Mouse (Mus musculus) forebrain, embryonic 16.5 days (tissue): ENCODE measurements around the gene Pik3ip1. TPM values are rescaled to one million over a fixed set of nuclear protein-coding genes. Genes with fewer than 3 reads are reported as not detected.

ENCODE experiments used
- ATAC-seq: fragments of 200-750 bp; cut with Nextera tagmentation; 2 replicates; pipeline ENCODE4 v1.8.0; 2017; ENCODE audit warnings: mild to moderate bottlenecking, moderate library complexity
- H3K27ac ChIP-seq: fragments of 300-500 bp; sonication (generic); 2 replicates; pipeline ENCODE4 v1.5.1; 2014; ENCODE audit warnings: low read length, control low read depth
- H3K27me3 ChIP-seq: fragments of 300-500 bp; sonication (generic); replicated peaks from 2 replicates; pipeline ENCODE4 v1.6.1; 2014; ENCODE audit warnings: low read length; ENCODE audit not compliant: control insufficient read depth, insufficient read depth
- H3K36me3 ChIP-seq: fragments of 300-500 bp; sonication (generic); 2 replicates; pipeline ENCODE4 v1.6.1; 2014; ENCODE audit not compliant: control insufficient read depth, insufficient read depth
- H3K4me1 ChIP-seq: fragments of 300-500 bp; sonication (generic); replicated peaks from 2 replicates; pipeline ENCODE4 v1.6.1; 2014; ENCODE audit warnings: low read length; ENCODE audit not compliant: control insufficient read depth, insufficient read depth
- H3K4me2 ChIP-seq: fragments of 300-500 bp; sonication (generic); 2 replicates; pipeline ENCODE4 v1.6.1; 2014; ENCODE audit warnings: mild to moderate bottlenecking, low read length, control low read depth
- H3K4me3 ChIP-seq: fragments of 300-500 bp; sonication (generic); replicated peaks from 2 replicates; pipeline ENCODE4 v1.5.1; 2014; ENCODE audit warnings: mild to moderate bottlenecking, low read length, control low read depth
- H3K9ac ChIP-seq: fragments of 300-500 bp; sonication (generic); replicated peaks from 2 replicates; pipeline ENCODE4 v1.6.1; 2014; ENCODE audit warnings: low read depth, low read length, control low read depth
- H3K9me3 ChIP-seq: fragments of 300-500 bp; sonication (generic); 2 replicates; pipeline ENCODE4 v1.6.1; 2016; ENCODE audit warnings: low read length; ENCODE audit not compliant: control insufficient read depth
- WGBS: fragments of 180-500 bp; shearing (Covaris S2); extraction: QIAGEN DNeasy Blood & Tissue Kit; methylation state at CpG from one replicate; pipeline ENCODE4 v1.1.7; 2014; 5-methylcytosine and 5-hydroxymethylcytosine counted together
- polyA plus RNA-seq: library from polyadenylated mRNA; unstranded; fragments of >200 nt; fragmentation: Nextera tagmentation; extraction: Ambion mirVana; gene quantifications from 2 replicates; pipeline ENCODE4 v1.2.1, GENCODE M21; 2015

The Pik3ip1 gene
- 36.1 and 41.8 TPM in 2 replicates for polyA plus RNA-seq

DNA sequence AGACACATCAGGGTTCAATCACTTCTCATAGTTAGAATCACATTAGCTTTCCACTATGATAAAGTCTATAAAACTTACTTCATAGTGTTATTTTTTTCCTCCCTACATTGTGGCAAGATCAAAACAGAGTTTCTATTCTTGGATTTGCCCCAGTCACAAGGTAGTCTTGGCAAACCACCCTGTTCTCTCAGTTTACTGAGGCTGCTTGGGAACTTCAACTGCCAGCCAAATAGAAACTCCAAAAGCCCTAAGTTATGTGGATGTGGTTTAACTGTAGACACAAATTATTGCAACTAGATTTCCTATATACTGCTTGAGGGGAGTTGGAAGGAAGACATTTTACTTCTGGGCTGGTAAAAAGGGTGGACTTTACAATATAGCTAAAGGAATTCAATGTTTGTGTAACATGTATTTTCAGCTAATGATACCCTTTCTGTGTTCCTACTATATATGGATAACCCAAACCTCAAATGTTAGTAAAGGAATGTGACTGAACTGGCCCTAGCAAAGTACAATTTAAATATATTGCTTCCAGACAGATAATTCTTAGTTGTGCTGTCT lies at the start of gene Pik3ip1:
Gene Pik3ip1 (plus strand): TSS at position 511 of the 561 bp plus-strand sequence.
- Histone ChIP-seq H3K4me1 (peaks cover 15% of the 10 kb centered on the region), H3K27me3 (no peaks in the 10 kb centered on the region), H3K4me3 (peak within 1 kb of the TSS; percentile 59), H3K4me2 (peak within 1 kb of the TSS; percentile 99), H3K27ac (peak within 1 kb of the TSS; percentile 84), H3K9me3 (no peaks in the 10 kb centered on the region), H3K9ac (peak within 1 kb of the TSS; percentile 70), H3K36me3 (peaks cover 7% of the 10 kb centered on the region; the same call in 1 of the 2 replicates)
- no peak for ATAC-seq

DNA sequence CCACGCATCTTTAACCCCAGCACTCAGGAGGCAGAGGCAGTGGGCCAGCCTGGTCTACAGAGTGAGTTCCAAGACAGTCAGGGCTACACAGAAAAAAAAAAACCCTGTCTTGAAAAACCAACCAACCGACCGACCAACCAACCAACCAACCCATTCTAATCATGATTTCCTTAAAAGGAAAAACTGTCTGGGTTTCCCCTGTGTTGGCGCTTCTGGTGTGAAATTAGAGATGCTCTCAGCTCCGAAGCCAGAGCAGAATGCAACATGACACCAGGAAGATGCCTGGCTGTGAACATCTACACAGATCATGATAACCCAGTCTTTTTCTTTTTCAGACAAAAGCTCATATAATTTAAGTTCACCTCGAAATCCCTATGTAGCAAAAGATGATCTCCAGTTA lies 47.3 kb upstream of the Pik3ip1 start:
- Histone ChIP-seq H3K4me2 (no peak overlapping the region), H3K4me3 (no peak overlapping the region), H3K9ac (no peak overlapping the region), H3K27me3 (no peaks in the 10 kb centered on the region), H3K27ac (no peak overlapping the region), H3K9me3 (no peaks in the 10 kb centered on the region), H3K36me3 (no peaks in the 10 kb centered on the region), H3K4me1 (peaks cover 4% of the 10 kb centered on the region)
- no peak for ATAC-seq
- 89% methylated on average over 6 of the region's 6 CpGs for WGBS

DNA sequence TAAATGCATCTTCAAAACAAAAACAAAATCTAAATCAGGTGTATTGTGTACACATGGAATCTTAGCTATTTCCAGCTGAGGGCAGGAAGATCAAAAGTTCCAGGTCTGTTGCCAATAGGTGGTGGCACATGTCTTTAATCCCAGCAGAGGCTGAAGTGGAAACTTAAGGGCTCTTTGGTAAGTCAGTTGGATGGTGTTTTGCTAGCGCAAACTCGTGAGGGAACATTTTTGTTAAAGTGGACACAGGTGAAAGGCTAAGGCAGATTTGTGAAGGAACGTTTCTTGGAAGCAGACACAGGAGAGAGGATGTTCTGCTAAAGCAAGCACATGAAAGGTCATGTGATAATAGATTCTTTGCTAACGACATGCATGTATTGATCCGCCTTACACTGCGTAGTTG lies 46.6 kb upstream of the Pik3ip1 start:
- no peaks in the 10 kb centered on the region for H3K9me3 ChIP-seq
- 94% methylated on average over 6 of the region's 6 CpGs for WGBS
- H3K36me3 ChIP-seq, result no peaks in the 10 kb centered on the region
- ATAC-seq, result no peak
- peaks cover 9% of the 10 kb centered on the region for H3K4me1 ChIP-seq
- H3K4me3 ChIP-seq, result no peak overlapping the region
- no peak overlapping the region for H3K4me2 ChIP-seq
- no peak overlapping the region for H3K27ac ChIP-seq
- no peaks in the 10 kb centered on the region for H3K27me3 ChIP-seq
- no peak overlapping the region for H3K9ac ChIP-seq

DNA sequence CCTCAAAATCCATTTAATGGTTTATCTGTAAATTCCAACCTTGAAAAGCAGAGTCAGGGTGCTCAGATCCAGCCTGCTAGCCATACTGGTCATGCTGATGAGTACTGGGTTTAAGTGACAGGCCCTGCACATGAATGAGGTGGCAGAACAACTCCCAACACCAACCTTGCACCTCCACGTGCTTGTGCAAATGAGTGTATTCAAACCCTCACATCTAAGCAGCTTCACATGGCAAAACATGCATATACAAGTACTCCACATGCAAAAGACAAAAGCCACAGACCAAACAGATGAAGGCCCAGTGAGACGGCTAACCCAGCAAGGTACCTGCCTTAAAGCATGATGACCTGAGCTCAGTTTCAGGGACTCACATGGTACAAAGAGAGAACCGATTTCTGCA lies 44.3 kb upstream of the Pik3ip1 start:
- H3K9ac ChIP-seq, result no peak overlapping the region
- H3K27me3 ChIP-seq, result no peaks in the 10 kb centered on the region
- no peak for ATAC-seq
- H3K9me3 ChIP-seq, result no peaks in the 10 kb centered on the region
- no peaks in the 10 kb centered on the region for H3K36me3 ChIP-seq
- no peak overlapping the region for H3K27ac ChIP-seq
- WGBS, result 91% methylated on average over 3 of the region's 3 CpGs
- H3K4me2 ChIP-seq, result no peak overlapping the region
- no peak overlapping the region for H3K4me3 ChIP-seq
- peaks cover 9% of the 10 kb centered on the region for H3K4me1 ChIP-seq

DNA sequence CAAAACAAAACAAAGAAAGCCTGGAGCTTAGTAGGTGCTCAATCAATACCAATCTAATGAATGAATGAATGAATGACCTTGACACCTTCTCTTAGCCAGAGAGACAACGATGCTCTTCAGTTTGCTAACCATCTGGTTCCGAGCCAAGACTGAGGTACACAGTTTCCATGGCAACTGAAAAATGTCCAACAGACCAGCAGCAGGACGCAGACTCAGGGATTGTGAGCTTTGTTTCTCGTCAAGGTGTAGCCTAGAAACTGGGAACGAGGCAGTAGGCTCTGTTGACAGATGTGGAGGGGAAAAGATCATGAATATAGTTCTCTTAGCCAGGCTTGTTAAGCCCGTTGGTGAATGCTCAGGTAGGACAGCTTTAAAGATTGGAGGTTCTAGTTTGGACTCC lies 43.1 kb upstream of the Pik3ip1 start:
- no peaks in the 10 kb centered on the region for H3K9me3 ChIP-seq
- no peak overlapping the region for H3K9ac ChIP-seq
- no peak overlapping the region for H3K27ac ChIP-seq
- peaks cover 13% of the 10 kb centered on the region for H3K4me1 ChIP-seq
- H3K27me3 ChIP-seq, result no peaks in the 10 kb centered on the region
- no peak overlapping the region for H3K4me3 ChIP-seq
- ATAC-seq, result no peak
- no peak overlapping the region for H3K4me2 ChIP-seq
- 17% methylated on average over 6 of the region's 6 CpGs for WGBS
- H3K36me3 ChIP-seq, result no peaks in the 10 kb centered on the region

DNA sequence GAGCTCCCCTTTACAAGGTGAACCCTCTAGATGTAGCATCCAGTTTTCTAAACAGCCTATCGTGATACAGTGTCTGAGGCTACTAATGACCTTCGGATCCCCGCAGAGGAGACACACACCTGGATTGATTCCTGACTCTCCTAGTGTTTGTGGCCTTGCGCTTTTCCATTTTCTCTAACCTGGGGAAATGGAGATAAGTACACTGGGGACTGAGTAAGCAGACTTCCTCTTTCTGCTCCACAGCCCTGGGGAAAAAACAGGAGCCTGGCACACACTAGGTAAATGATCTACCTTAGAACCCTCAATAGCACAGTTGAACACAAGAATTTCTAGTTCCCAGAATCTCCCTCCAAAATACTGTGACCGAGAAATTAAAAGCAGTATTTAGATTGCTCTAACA lies 42.3 kb upstream of the Pik3ip1 start:
- no peak overlapping the region for H3K27ac ChIP-seq
- no peaks in the 10 kb centered on the region for H3K36me3 ChIP-seq
- ATAC-seq, result no peak
- H3K4me3 ChIP-seq, result no peak overlapping the region
- no peak overlapping the region for H3K9ac ChIP-seq
- WGBS, result 60% methylated on average over 5 of the region's 5 CpGs
- no peaks in the 10 kb centered on the region for H3K27me3 ChIP-seq
- H3K4me2 ChIP-seq, result peak overlapping the region; percentile 100
- H3K9me3 ChIP-seq, result no peaks in the 10 kb centered on the region
- H3K4me1 ChIP-seq, result peaks cover 17% of the 10 kb centered on the region

DNA sequence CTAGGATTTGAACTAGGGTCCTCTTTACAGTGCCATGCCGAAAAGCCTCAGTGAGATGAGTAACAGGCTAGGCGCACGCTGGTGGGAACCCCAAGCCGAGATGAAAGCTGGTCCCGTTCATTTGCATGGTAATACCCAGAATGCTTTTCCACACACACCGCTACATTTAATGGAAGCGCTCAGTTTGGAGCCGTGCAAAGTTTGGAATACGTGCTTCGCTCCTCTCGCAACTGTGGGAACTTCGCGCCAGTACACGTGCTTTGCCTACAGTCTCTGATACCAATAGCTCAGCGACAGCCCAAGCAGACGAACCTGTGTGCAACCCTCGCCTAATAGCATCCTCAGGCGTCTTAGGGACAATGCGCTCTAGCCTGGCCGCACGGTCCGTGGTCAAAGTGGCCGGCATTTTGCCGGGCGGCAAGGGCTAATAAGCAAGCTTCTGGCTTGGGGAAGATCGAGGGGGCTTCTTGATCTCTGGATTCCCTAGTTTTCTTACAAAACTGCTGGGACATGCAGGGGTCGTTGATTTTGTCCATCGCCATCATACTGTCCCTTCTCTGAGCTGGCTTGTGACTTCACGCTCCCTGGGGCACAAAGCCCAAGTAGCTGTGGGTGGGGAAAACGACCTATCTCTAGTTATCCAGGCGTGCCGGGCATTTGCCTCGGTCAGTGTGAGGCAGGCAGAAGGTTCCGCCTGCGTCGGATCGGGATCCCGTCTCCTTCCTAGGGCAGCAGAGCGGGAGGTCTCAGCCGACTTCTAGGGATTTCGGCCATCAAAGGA lies 41.5 kb upstream of the Pik3ip1 start, which contains the start of gene Patz1:
Gene Patz1 (plus strand): TSS at position 354 of the 781 bp plus-strand sequence.
- peak within 1 kb of the TSS; percentile 100 for H3K27ac ChIP-seq
- H3K27me3 ChIP-seq, result no peaks in the 10 kb centered on the region
- H3K36me3 ChIP-seq, result no peaks in the 10 kb centered on the region
- no peaks in the 10 kb centered on the region for H3K9me3 ChIP-seq
- WGBS, result under 1% methylated on average over 41 of the region's 41 CpGs
- H3K4me3 ChIP-seq, result peak within 1 kb of the TSS; percentile 90
- peak; percentile 13 for ATAC-seq
- peak within 1 kb of the TSS; percentile 99 for H3K9ac ChIP-seq
- peak within 1 kb of the TSS; percentile 100 for H3K4me2 ChIP-seq
- peaks cover 25% of the 10 kb centered on the region for H3K4me1 ChIP-seq

DNA sequence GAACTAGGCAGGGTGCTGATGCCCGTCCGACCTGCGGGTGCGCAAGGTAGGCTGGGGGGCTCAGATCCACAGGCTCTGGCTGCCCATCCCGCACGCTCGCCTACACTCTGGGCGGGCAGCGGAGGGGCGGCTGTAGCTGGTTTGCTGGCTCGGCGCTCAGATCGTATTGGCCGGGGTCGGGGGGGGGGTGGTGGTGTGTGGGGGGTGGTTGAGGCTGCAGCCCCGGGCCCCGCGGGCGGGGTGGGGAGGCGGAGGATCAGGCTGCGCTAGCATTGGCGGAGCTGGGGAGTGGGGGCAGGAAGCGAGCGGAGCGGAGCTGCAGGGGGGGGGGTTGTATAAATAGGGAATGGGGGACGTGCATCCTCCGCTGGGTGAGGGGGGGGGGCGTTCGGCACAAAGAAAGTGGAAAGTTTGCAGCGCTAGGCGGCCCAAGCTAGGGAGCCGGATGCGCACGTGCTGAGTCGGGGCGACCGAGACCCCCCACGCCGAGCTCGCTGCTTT lies 40.8 kb upstream of the Pik3ip1 start:
- under 1% methylated on average over 31 of the region's 40 CpGs for WGBS
- Histone ChIP-seq H3K4me1 (peaks cover 31% of the 10 kb centered on the region), H3K27me3 (no peaks in the 10 kb centered on the region), H3K36me3 (no peaks in the 10 kb centered on the region), H3K27ac (peak overlapping the region; percentile 100), H3K4me2 (peak overlapping the region; percentile 100), H3K9ac (peak overlapping the region; percentile 99), H3K9me3 (no peaks in the 10 kb centered on the region), H3K4me3 (peak overlapping the region; percentile 90)
- ATAC-seq, result peak; percentile 77

DNA sequence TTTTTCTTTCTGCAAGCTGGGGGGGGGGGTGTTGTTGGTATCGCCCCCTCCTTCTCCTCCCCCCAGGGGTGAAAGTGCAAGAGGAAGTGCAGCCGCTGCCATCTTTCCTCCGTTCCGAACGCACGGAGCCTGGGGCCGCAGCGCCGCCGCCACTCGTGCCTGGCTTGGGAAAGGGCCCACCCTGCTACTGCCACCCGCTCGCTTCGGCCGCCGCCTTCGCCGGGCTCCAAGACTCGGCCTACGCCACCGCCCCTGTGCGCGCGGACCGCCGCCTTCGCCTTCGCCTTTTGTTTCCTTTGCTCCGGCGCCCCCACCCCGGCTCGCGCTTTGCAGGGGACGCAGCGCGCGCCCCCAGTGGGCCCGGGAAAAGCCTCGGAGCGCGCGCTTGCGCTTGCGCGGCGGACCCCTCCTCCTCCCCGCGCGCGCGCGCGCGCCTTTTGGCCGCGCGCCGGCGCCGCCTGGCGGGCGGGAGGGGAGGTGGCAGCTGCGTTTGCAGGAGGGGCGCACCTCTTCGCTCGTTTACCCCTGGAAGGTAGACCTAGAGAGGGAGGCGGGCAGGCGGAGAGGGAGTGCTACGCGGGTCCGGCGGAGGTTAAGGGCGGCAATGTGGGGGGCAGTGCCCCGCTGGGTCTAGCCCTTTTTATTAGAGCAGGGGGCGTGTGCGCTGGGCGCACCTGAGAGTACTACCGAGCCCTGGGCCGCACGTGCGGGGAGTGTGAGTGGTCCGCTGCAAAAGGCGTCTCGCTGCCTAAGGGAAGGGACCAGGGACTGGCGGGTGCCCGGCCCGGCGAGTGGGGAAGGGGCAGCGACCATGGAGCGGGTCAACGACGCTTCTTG lies 40.2 kb upstream of the Pik3ip1 start:
- WGBS, result under 1% methylated on average over 73 of the region's 92 CpGs
- H3K4me3 ChIP-seq, result peak overlapping the region; percentile 90
- peak overlapping the region; percentile 99 for H3K9ac ChIP-seq
- H3K4me1 ChIP-seq, result peaks cover 38% of the 10 kb centered on the region
- no peaks in the 10 kb centered on the region for H3K9me3 ChIP-seq
- peak overlapping the region; percentile 100 for H3K27ac ChIP-seq
- peak overlapping the region; percentile 100 for H3K4me2 ChIP-seq
- H3K36me3 ChIP-seq, result no peaks in the 10 kb centered on the region
- peak; percentile 54 for ATAC-seq
- H3K27me3 ChIP-seq, result no peaks in the 10 kb centered on the region
